Mouse (Mus musculus) lung, postnatal 36 days (tissue): ENCODE data around the gene Ikzf2.

Experiments
- DNase-seq: peaks from one replicate; pipeline ENCODE4 v3.0.0; 2022; ENCODE audit warnings: mixed read lengths

The Ikzf2 gene

DNA sequence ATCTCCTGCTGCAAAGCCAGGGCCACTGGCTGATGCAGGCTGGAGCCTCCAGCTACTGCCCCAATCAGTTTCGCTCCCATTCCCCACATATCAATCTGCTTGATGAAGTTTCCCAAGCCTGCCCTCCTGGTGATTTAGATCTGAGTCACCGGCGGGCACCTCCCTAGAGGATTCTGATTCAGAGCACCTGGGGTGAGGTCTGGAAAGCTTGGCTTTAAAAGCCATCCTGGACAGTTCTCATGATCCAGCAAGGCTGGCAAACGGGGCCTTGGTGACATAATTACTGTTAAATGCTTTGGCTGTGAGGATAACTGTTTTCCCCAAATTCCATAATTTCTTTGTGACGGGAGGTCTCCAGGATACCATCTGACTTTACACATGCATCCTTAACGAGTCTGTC is 29.0 kb downstream of the Ikzf2 start:
- no peak for DNase-seq

DNA sequence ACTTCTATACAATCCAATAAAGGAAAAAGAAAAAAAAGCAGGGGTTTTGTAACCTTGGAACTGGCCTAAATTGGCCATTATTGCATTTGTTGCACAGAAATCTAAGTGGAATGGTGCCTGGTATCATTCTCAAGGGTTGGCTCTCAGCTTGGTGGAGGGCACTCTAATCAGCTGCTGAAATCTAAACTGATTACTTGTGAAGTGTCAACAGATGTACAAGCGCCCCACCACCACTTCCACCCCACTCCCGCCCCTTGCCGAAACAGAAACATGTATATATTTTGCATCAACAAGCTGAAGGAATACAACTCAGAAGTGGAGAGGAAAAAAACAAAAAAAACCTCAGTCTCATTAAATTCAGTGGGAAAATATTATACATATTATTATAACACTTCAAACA is 29.6 kb downstream of the Ikzf2 start:
- no peak for DNase-seq

DNA sequence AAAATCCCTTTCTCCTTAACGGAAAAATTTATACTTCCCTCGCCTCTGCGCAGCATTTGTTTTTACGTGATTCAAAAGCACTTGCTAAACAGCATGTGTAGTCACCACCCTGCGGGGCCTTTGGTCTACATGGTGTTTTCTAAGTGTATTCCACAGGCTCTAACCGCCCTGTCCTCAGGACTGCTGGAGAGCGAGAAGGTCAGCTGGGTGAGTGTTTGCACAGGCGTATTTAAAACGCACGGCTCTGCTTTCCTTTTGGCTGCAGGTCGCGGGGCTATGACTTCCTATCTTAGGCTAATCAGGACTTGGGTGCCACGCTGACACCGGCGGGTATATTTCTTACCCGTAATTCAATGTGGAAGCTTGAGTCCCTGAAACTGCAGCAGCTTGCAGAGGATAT is 30.1 kb downstream of the Ikzf2 start:
- peak; percentile 15 for DNase-seq

DNA sequence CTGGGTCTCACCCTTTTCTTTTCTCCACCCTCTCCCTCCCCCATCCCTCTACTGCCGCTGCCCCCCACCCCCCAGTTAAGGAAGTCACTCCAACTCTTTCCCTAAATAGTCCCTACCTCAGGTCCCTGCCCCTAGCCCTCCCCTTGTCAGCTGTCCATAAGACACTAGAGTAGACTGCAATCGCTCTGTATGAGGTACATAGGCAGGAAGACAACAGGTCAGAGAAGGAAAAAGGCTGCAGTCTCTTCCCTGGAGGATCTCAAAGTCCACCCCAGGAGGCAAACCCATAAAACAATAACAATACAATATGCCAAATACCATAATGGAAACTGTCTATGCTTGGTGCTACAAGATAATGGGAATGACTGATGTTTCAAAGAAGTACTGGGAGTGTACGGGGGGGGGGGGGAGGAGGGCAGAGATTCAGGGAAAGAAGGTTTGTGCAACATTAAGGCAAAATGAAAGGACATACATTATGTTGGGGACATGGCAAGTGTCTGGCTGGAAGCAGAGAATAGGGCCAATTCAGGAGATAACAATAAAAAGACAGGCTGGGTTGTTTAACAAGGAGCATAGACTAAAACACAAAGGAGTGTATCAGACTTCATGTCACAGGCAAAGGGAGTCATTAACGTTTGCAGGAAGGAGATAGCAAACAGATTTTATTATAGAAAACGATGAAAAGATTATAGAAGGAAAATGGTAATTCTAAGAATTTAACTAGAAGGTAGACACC is 30.8 kb downstream of the Ikzf2 start:
- DNase-seq = no peak

- DNase-seq = no peak
Observed at GRCm38 (mm10) chr1:69655368-69655767, 31.7 kb downstream of the Ikzf2 start.

DNA sequence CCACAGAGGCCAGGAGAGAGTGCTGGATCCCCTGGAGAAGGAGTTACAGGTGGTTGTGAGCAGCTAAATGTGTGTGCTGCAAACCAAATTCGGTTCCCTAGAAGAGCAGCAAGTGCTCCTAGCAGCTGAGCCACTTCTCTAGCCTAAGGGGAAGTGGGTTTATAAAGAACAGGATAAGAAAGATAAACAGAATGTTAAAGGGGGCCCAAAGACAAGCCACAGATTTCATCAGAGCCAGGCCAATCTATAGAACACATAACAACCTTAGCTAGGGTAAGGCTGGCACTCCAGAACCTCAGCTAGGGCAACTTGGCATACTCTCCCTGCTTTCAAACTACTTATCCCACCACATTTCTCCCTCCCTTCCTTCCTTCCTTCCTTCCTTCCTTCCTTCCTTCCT is 32.1 kb downstream of the Ikzf2 start:
- no peak for DNase-seq

DNA sequence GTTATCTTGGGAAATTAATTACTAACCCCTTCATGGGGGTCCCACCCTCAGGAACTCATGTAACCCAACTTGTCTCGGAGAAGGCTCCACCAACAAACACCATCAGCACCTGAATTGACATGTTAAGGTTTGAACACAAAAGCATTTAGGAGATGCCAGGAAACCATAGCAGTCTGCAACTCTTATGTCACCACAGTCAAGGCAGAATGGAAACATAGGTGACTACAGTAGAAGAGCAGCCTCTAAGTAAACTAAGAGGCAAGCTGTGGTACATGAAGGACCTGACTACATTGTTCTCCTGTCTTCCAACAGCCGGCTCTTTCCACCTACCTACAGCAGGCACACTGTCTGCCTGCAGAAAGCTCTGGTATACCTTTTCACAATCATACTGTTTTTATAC is 33.6 kb downstream of the Ikzf2 start:
- no peak for DNase-seq

DNA sequence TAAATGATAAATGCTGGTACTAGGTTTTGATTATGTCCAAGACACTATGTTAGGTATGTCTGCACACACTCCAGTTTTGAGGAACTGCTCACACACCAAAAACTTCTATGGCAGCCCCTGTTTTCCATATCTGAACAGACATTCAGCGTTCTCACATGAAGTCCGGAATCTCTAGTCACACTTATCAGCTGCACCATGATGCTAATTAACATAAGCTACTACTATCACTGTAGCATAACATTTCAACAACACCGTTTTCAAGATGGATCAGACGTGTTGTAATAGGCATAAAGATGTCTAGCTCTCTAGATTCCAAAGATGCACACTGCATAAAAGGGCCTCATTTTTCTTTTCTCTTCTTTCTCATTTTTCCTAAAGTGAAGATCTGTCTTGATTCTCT is 43.9 kb downstream of the Ikzf2 start:
- DNase-seq = no peak

GRCm38 (mm10) chr1:69641986-69642385 is 45.1 kb downstream of the Ikzf2 start:
- no peak for DNase-seq

DNA sequence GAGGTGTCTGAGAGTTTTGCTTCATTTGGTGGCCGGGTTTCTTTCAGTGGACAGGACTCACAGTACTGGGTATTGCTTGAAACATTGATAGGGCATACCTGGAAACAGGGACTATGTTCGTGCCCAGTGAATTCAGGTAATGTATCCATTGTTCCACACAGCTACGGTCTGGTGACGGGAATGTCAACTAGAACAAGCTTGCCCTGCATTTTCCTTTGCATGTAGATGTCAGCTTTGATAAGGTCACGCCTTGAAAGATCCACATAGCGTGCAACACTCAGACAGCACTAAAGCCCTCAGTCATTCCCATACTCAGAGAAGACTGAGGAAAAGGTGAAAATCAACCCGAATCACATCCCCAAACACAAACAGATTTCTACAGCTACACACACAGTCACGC is 48.7 kb downstream of the Ikzf2 start:
- no peak for DNase-seq

DNA sequence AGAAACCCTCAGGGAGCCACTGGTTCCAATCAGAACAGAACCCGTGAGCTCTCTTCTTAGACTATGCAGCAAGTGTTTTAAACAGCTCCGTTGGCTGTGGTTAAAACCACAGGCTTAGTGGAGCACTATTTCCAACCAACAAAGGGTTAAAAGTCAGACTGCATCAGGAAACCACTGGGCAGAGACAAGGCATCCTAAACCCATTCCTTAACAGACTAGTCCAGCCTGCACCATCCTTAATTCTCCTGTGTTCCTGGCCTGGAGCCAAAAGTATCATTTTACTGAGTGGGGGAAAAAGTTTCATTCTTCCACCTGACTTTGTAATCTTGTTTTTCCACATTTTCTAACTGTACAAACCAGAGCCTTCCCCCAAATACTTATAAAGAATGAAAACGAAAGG is 49.1 kb downstream of the Ikzf2 start:
- no peak for DNase-seq

- no peak for DNase-seq
Observed at GRCm38 (mm10) chr1:69634259-69634658, 52.8 kb downstream of the Ikzf2 start.

DNA sequence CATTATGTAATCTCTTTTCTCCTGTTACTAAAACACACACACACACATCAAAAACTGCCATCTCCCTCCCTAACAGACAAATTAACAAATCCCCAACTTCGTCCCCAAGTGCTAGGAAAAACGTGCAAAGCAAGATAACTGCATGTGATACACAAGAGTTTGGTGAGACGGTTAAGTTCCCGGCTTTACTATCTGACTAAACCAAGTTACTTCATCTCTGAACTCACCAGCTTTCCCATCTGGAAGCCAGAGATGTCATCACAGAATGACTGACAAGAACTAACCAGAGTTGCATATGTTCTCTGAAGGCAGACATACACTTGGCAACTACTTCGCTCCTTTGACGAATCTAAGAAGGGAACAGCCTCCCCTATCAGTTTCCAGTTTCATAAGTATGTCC is 56.5 kb downstream of the Ikzf2 start:
- no peak for DNase-seq

DNA sequence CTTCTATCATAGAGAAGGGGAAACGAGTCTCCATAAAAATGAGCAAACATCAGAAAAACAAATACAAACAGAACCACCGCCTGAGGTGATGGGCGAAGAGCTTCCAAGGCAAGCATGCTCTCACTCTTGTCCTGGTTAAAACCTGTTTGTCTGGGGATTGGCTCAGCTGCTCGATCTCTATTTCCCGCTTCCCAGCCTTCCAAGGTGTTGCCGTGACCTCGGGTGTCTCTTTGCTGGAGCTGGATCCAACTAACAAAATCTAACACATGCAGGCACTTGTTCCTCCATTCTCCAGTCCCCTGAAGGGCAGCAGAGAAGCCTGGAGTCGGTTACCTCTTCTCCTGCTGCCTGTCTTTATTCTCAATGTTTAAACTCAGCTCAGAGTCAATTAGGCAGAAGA is 57.5 kb downstream of the Ikzf2 start:
- DNase-seq = no peak

GRCm38 (mm10) chr1:69612076-69612475 is 75.0 kb downstream of the Ikzf2 start:
- DNase-seq = no peak

DNA sequence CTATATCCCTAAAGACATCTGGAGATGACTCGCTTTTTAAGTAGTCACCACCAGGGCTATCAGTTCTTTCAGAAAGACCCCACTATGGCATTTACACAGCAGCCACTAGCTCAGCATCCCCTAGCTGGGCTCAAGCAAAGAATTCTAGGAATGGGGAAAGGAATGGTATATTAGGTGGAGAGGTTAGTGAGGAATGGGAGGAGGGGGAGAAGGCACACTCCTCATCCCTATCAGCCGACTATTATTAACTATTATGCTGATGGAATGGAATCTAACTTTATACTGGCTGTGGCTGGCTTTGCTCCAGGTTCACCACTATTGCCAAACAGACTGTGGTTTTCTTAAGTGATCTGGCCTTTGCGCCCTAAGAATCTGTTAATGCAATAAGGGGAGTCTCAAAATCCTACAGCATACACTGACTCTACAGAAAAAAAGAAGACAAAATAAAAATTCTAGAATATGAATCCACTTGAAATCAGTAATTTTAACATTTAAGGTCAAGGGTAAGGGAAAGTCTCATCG is 75.8 kb downstream of the Ikzf2 start:
- peak; percentile 26 for DNase-seq

- no peak for DNase-seq
Observed at GRCm38 (mm10) chr1:69610791-69611190, 76.3 kb downstream of the Ikzf2 start.

- no peak for DNase-seq
Observed at GRCm38 (mm10) chr1:69608846-69609245, 78.2 kb downstream of the Ikzf2 start.

- no peak for DNase-seq
Observed at GRCm38 (mm10) chr1:69606844-69607243, 80.2 kb downstream of the Ikzf2 start.

- no peak for DNase-seq
Observed at GRCm38 (mm10) chr1:69604213-69604612, 82.8 kb downstream of the Ikzf2 start.

GRCm38 (mm10) chr1:69600954-69601353 is 86.1 kb downstream of the Ikzf2 start:
- no peak for DNase-seq

DNA sequence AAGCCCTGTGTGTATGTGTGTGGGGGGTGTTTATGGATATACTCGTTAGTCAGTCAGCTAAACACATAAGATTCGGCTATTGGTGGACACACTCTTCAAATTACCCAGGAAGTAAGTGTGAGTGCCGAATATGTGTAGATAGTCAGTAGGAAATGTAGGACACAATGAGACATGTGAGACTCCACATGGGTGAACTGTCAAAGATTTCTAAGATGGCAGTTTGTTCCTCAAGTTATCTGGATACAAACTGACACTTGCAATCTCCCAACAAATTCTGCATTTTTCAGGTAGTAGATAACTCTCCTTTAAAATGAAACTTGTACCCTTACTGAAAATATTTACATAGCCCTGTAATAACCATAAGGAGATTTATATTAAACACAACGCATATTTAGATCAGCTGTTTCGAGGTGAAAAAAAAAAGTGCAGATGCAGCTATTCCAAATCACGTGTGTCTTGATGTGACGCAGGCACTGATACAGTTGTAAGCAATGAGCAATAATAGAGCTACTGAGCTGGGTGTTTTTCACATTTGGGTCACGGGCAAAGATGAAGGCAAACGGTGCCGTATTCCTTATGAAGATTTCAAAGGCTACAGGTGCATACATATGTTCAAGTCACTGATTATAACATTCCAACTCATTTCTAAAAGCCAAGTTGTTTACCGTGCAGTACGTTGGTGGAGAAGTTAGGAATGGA is 87.8 kb downstream of the Ikzf2 start:
- no peak for DNase-seq

DNA sequence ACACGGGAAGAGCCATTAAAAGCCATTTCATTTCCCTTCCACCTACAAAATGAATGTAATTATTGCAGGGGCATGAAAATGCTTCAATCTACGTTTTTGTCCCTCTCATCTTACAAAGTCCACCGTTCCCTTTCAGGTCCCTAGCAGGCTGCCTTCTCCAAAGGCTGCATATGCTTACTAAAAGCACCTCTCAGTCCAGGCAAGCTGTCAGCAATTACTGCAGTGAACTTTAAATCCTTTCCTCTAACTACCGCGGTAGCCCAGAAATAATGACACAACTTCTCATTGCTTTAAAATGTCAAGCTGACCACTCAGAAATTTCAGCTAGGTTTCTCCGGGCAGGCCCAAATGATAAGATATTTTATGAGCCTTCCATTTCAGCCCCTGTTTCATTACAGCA is 95.2 kb downstream of the Ikzf2 start:
- no peak for DNase-seq

DNA sequence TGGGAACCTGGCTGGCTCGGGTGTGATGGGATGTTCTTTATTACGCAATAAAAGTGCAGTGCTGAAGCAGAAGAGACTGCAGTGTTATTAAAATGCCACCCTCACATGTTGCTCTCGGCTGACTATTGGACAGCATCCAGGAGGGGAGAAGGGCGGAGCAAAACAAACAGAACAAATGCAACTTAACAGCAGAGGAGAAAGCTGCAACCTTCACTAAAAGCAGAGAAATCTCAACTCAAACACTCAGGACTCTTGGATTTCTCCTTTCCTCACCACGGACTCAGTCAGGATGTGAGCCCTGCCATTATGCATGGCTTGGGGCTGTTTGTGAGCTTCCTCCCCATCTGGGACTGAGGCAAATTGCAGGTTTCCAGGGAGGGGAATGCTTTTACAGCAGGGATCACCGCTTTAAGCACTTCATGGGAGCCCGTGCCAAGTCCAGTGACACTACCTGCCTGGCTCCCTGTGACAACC is 95.7 kb downstream of the Ikzf2 start:
- peak; percentile 15 for DNase-seq
